Mouse (Mus musculus) MEL (cell line): Measurements from ENCODE around the gene Shpk.

ENCODE experiments used
- BHLHE40 ChIP-seq: IDR thresholded peaks from 2 replicates; pipeline ENCODE4 v1.6.1; 2012; ENCODE audit warnings: low read depth, mild to moderate bottlenecking, inconsistent platforms, low read length, improper control_type of control experiment, borderline replicate concordance
- CHD2 ChIP-seq: IDR thresholded peaks from 2 replicates; pipeline ENCODE4 v1.6.1; 2011; ENCODE audit warnings: low read length, improper control_type of control experiment
- CTCF ChIP-seq, 3 experiments: IDR thresholded peaks in 2 of 3; conservative IDR thresholded peaks in 1 of 3; 2 replicates each; pipeline ENCODE4 v1.5.1; 2011 to 2012; ENCODE audit warnings: low read length in 3 of 3, low read depth in 2 of 3, mild to moderate bottlenecking in 2 of 3, improper control_type of control experiment in 1 of 3, inconsistent platforms in 1 of 3, mixed read lengths in 1 of 3, moderate library complexity in 1 of 3; ENCODE audit not compliant: control insufficient read depth in 1 of 3, insufficient read depth in 1 of 3, poor library complexity in 1 of 3, severe bottlenecking in 1 of 3
- GATA1 ChIP-seq: IDR thresholded peaks from 2 replicates; pipeline ENCODE4 v1.6.1; 2011; ENCODE audit warnings: low read depth, low read length, improper control_type of control experiment
- KAT2A ChIP-seq: conservative IDR thresholded peaks from 2 replicates; pipeline ENCODE4 v1.6.1; 2012; ENCODE audit warnings: low read depth, low read length, improper control_type of control experiment, inconsistent platforms
- MAX ChIP-seq: IDR thresholded peaks from 2 replicates; pipeline ENCODE4 v1.6.1; 2011; ENCODE audit warnings: low read length, improper control_type of control experiment
- MAZ ChIP-seq: IDR thresholded peaks from 2 replicates; pipeline ENCODE4 v1.6.1; 2012; ENCODE audit warnings: low read depth, mild to moderate bottlenecking, inconsistent platforms, low read length, improper control_type of control experiment
- MXI1 ChIP-seq: IDR thresholded peaks from 2 replicates; pipeline ENCODE4 v1.6.1; 2011; ENCODE audit warnings: mild to moderate bottlenecking, low read depth, low read length, improper control_type of control experiment
- MYB ChIP-seq: IDR thresholded peaks from 2 replicates; pipeline ENCODE4 v1.6.1; 2011; ENCODE audit warnings: mild to moderate bottlenecking, low read depth, low read length, improper control_type of control experiment
- MYC ChIP-seq: IDR thresholded peaks from 2 replicates; pipeline ENCODE4 v1.6.1; 2011; ENCODE audit warnings: low read depth, mild to moderate bottlenecking, low read length, improper control_type of control experiment, moderate library complexity
- POLR2A ChIP-seq, 2 experiments: IDR thresholded peaks; 2 replicates each; pipeline ENCODE4 v1.6.1; 2011 to 2012; ENCODE audit warnings: low read length in 2 of 2, mild to moderate bottlenecking in 2 of 2, control low read depth in 1 of 2, improper control_type of control experiment in 1 of 2, low read depth in 1 of 2, moderate library complexity in 1 of 2; ENCODE audit not compliant: control insufficient read depth in 1 of 2, insufficient read depth in 1 of 2, poor library complexity in 1 of 2
- ZKSCAN1 ChIP-seq: IDR thresholded peaks from 2 replicates; pipeline ENCODE4 v1.6.1; 2012; ENCODE audit warnings: low read depth, mild to moderate bottlenecking, inconsistent platforms, low read length, improper control_type of control experiment, moderate library complexity

DNA sequence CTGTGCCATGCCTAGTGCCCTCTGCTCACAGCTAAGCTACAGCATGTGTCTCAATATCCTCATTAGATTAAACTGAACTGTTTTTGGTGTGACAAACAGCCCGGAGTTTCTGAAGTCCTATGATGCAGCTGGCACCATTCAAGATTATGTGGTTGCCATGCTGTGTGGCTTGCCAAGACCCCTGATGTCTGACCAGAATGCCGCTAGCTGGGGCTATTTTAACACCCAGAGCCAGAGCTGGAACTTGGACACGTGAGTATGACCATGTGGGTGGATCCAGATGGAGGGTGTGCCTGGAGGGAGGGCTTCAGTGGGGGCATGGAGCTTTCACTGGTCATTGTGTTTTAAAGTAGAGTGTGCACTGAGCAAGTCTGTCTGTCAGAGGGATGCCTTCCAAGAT is 14.7 kb downstream of the Shpk start:
- TF ChIP-seq MYC (no peak), POLR2A (IDR thresholded peaks at IDR 0.05; ENCODE audit: control insufficient read depth in 1 of 2, insufficient read depth in 1 of 2, low read depth in 1 of 2, low read length in 2 of 2, poor library complexity in 1 of 2) (no peak), MAX (no peak), ZKSCAN1 (no peak), MXI1 (no peak), CTCF (IDR thresholded peaks at IDR 0.05 in 2 of 3, conservative IDR thresholded peaks at IDR 0.05 in 1 of 3; ENCODE audit: control insufficient read depth in 1 of 3, insufficient read depth in 1 of 3, low read depth in 2 of 3, low read length in 3 of 3, poor library complexity in 1 of 3, severe bottlenecking in 1 of 3) (no peak), KAT2A (no peak), MAZ (no peak), GATA1 (no peak), CHD2 (no peak), MYB (no peak), BHLHE40 (no peak)
